ENCODE assay signal across 10 mouse cellular contexts in the genomic region with DNA sequence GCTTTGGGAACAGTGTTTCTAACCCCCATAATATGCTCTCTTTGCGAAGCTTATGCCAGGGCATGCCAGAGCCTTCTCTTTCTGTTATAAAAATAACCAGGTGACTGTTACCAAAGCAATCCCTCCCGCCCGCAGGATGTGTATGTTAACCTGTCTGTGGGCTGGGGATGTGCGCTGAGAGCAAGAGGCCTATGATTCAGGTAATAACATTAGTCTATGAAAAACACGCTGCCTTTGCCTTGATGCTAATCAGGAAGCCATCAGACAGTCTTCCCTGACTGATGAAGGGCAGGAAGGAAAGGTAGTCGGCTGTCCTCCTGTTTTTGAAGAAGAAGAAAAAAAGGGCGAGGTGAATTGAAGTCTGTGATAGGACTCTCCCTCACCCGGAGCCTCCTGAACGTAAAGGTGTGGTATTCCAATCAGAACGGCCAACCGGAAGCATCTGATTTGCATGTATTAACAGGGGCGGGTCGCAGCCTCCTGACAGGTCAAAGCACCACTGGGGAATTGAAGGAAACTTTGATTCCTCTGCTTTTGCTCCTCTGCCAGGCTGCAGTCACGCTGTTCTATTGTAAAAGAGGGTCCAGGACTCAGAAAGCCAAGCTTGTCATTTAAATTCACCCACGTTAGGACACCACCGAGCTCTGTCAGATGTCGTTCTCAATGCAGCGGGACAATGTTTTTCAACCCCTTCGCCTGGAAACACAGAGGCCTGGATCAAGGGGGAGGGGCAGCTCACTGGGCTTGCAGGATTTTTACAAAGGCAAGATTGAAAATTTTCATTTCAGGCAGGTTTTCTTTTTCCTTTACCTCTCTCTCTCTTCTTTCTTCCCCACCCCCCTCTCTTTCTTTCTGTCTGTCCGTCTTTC.
DNase-seq lines count a peak whose midpoint lies in the region; ATAC-seq lines count a peak whose summit lies in the region.
"Had no signal": no experiment of that assay in that cellular context is flagged by ENCODE, and none has a peak within 500 bp of the region (broad histone marks: within the 10 kb centered on the region; RNA-seq: fewer than 3 reads in every experiment).

No protein-coding gene starts in this region.

- H3K27ac ChIP-seq in liver, embryonic 11.5 days (ENCODE audit: low read depth, low read length), result no peak overlapping the region
- no peak overlapping the region for H3K27ac ChIP-seq in embryonic facial prominence, embryonic 12.5 days
- no peak overlapping the region for H3K27ac ChIP-seq in intestine, embryonic 15.5 days
- H3K27ac ChIP-seq in neural tube, embryonic 13.5 days (replicated peaks), result no peak overlapping the region

- H3K4me1 ChIP-seq in liver, embryonic 11.5 days (replicated peaks; ENCODE audit: control insufficient read depth, insufficient read depth, low read length), result no peaks in the 10 kb centered on the region
- H3K4me1 ChIP-seq in embryonic facial prominence, embryonic 12.5 days, result peaks cover 14% of the 10 kb centered on the region
- no peaks in the 10 kb centered on the region for H3K4me1 ChIP-seq in intestine, embryonic 15.5 days (replicated peaks)
- H3K4me1 ChIP-seq in neural tube, embryonic 13.5 days (replicated peaks), result peaks cover 44% of the 10 kb centered on the region

- WGBS in liver, embryonic 11.5 days, result 14% methylated on average over 20 of the region's 20 CpGs
- WGBS in embryonic facial prominence, embryonic 12.5 days, result 9% methylated on average over 20 of the region's 20 CpGs
- 21% methylated on average over 20 of the region's 20 CpGs for WGBS in intestine, embryonic 15.5 days
- WGBS in neural tube, embryonic 13.5 days, result 9% methylated on average over 20 of the region's 20 CpGs

- H3K4me3 ChIP-seq in liver, embryonic 11.5 days (ENCODE audit: low read depth, low read length), result 0 out of 2 replicates have a peak overlapping the region, but pooled peaks have one; percentile 6
- H3K4me3 ChIP-seq in embryonic facial prominence, embryonic 12.5 days, result no peak overlapping the region
- no peak overlapping the region; the same call in 1 of the 2 replicates for H3K4me3 ChIP-seq in intestine, embryonic 15.5 days (replicated peaks)
- no peak overlapping the region for H3K4me3 ChIP-seq in neural tube, embryonic 13.5 days
- H3K4me3 ChIP-seq: erythroblast, embryonic 14.5 days had no signal

- no peaks in the 10 kb centered on the region for H3K36me3 ChIP-seq in liver, embryonic 11.5 days (ENCODE audit: control insufficient read depth, insufficient read depth, low read length)
- no peaks in the 10 kb centered on the region for H3K36me3 ChIP-seq in embryonic facial prominence, embryonic 12.5 days
- H3K36me3 ChIP-seq in intestine, embryonic 15.5 days, result no peaks in the 10 kb centered on the region
- no peaks in the 10 kb centered on the region for H3K36me3 ChIP-seq in neural tube, embryonic 13.5 days

- no peak overlapping the region for H3K9ac ChIP-seq in liver, embryonic 11.5 days (ENCODE audit: low read depth, low read length)
- no peak overlapping the region; the same call in 1 of the 2 replicates for H3K9ac ChIP-seq in embryonic facial prominence, embryonic 12.5 days
- H3K9ac ChIP-seq in intestine, embryonic 15.5 days, result no peak overlapping the region
- peak overlapping the region; percentile 52 for H3K9ac ChIP-seq in neural tube, embryonic 13.5 days

- DNase-seq in liver, embryonic 11.5 days (ENCODE audit: low spot score), result no peak
- no peak for DNase-seq in liver
- no peak for DNase-seq in gastrocnemius, postnatal 4 days (ENCODE audit: low spot score in 2 of 2)
- DNase-seq in adrenal gland, postnatal 10 days, result no peak
- no peak for DNase-seq in adrenal gland, postnatal 4 days (ENCODE audit: low spot score in 2 of 2)
- DNase-seq: lung, adult 18-20 months had no signal

- H3K9me3 ChIP-seq in liver, embryonic 11.5 days (ENCODE audit: control insufficient read depth, low read length), result no peaks in the 10 kb centered on the region
- no peaks in the 10 kb centered on the region for H3K9me3 ChIP-seq in embryonic facial prominence, embryonic 12.5 days
- H3K9me3 ChIP-seq in intestine, embryonic 15.5 days, result no peaks in the 10 kb centered on the region
- no peaks in the 10 kb centered on the region for H3K9me3 ChIP-seq in neural tube, embryonic 13.5 days

- no peaks in the 10 kb centered on the region for H3K27me3 ChIP-seq in liver, embryonic 11.5 days (replicated peaks; ENCODE audit: control insufficient read depth, insufficient read depth, low read length)
- no peaks in the 10 kb centered on the region for H3K27me3 ChIP-seq in embryonic facial prominence, embryonic 12.5 days
- no peaks in the 10 kb centered on the region; the same call in 1 of the 2 replicates for H3K27me3 ChIP-seq in intestine, embryonic 15.5 days (replicated peaks)
- H3K27me3 ChIP-seq in neural tube, embryonic 13.5 days, result no peaks in the 10 kb centered on the region

- peak overlapping the region; percentile 42 for H3K4me2 ChIP-seq in liver, embryonic 11.5 days
- peak overlapping the region; percentile 29 for H3K4me2 ChIP-seq in embryonic facial prominence, embryonic 12.5 days (replicated peaks)
- peak overlapping the region; percentile 39 for H3K4me2 ChIP-seq in intestine, embryonic 15.5 days (replicated peaks)
- peak overlapping the region; percentile 39 for H3K4me2 ChIP-seq in neural tube, embryonic 13.5 days

- no peak for ATAC-seq in liver, embryonic 11.5 days (replicated peaks; ENCODE audit: low FRiP score)
- no peak for ATAC-seq in embryonic facial prominence, embryonic 12.5 days (ENCODE audit: insufficient number of reproducible peaks, insufficient read depth, low FRiP score, low TSS enrichment)
- no peak for ATAC-seq in intestine, embryonic 15.5 days
- ATAC-seq in neural tube, embryonic 13.5 days (ENCODE audit: low read depth), result no peak
